Mouse (Mus musculus) urinary bladder, postnatal 10 days (tissue): ENCODE data around the gene Bbs2.
"Not testable (repeated sequence)": the region's sequence is repeated elsewhere in the genome, so short reads cannot be mapped to it uniquely, and the experiment has no call there.

Experiments
- DNase-seq: peaks from one replicate; pipeline ENCODE4 v3.0.0; 2022; ENCODE audit warnings: low spot score

Gene Bbs2

GRCm38 (mm10) chr8:94098081-94098974, at the start of gene Bbs2:
Gene Bbs2 (minus strand): TSS chr8:94098928.
- DNase-seq = peak; percentile 97

GRCm38 (mm10) chr8:94148236-94148635, 49.5 kb upstream of the Bbs2 start:
- DNase-seq = no peak

GRCm38 (mm10) chr8:94140266-94140795, 41.6 kb upstream of the Bbs2 start:
- no peak for DNase-seq

GRCm38 (mm10) chr8:94136933-94137332, 38.2 kb upstream of the Bbs2 start, which contains the start of gene Mt4:
Gene Mt4 (plus strand): TSS chr8:94137197.
- DNase-seq = no peak

GRCm38 (mm10) chr8:94136192-94136591, 37.5 kb upstream of the Bbs2 start:
- no peak for DNase-seq

GRCm38 (mm10) chr8:94135556-94135955, 36.8 kb upstream of the Bbs2 start:
- no peak for DNase-seq

- not testable (repeated sequence) for DNase-seq
Measured at GRCm38 (mm10) chr8:94134601-94135000, 35.9 kb upstream of the Bbs2 start.

GRCm38 (mm10) chr8:94132096-94132495, 33.4 kb upstream of the Bbs2 start:
- no peak for DNase-seq

GRCm38 (mm10) chr8:94130126-94130525, 31.4 kb upstream of the Bbs2 start:
- no peak for DNase-seq

- DNase-seq = no peak
Measured at GRCm38 (mm10) chr8:94129133-94129789, 30.5 kb upstream of the Bbs2 start.

- no peak for DNase-seq
Measured at GRCm38 (mm10) chr8:94127711-94128110, 29.0 kb upstream of the Bbs2 start.

- no peak for DNase-seq
Measured at GRCm38 (mm10) chr8:94122711-94123468, 24.2 kb upstream of the Bbs2 start.

GRCm38 (mm10) chr8:94121625-94122024, 22.9 kb upstream of the Bbs2 start:
- DNase-seq = no peak

GRCm38 (mm10) chr8:94118776-94119430, 20.2 kb upstream of the Bbs2 start:
- DNase-seq = no peak

- DNase-seq = no peak
Measured at GRCm38 (mm10) chr8:94113972-94114371, 15.2 kb upstream of the Bbs2 start.

- DNase-seq = no peak
Measured at GRCm38 (mm10) chr8:94113435-94113834, 14.7 kb upstream of the Bbs2 start.

- no peak for DNase-seq
Measured at GRCm38 (mm10) chr8:94110526-94111177, 11.9 kb upstream of the Bbs2 start.

- no peak for DNase-seq
Measured at GRCm38 (mm10) chr8:94109835-94110234, 11.1 kb upstream of the Bbs2 start.

GRCm38 (mm10) chr8:94109396-94109795, 10.7 kb upstream of the Bbs2 start:
- DNase-seq = no peak

GRCm38 (mm10) chr8:94107871-94108270, 9.1 kb upstream of the Bbs2 start:
- DNase-seq = no peak

GRCm38 (mm10) chr8:94104146-94104545, 5.4 kb upstream of the Bbs2 start:
- DNase-seq = no peak
